Mouse (Mus musculus) kidney, adult 8-10 months (tissue): ENCODE data around the gene Rsbn1l.
A peak's percentile ranks its signal among the peaks of the same experiment; 100 is the strongest.
"Not testable (repeated sequence)": the region's sequence is repeated elsewhere in the genome, so short reads cannot be mapped to it uniquely, and the experiment has no call there.

ENCODE experiments used
- DNase-seq, 2 experiments: peaks; one replicate each; pipeline ENCODE4 v3.0.0; 2022

The Rsbn1l gene

DNA sequence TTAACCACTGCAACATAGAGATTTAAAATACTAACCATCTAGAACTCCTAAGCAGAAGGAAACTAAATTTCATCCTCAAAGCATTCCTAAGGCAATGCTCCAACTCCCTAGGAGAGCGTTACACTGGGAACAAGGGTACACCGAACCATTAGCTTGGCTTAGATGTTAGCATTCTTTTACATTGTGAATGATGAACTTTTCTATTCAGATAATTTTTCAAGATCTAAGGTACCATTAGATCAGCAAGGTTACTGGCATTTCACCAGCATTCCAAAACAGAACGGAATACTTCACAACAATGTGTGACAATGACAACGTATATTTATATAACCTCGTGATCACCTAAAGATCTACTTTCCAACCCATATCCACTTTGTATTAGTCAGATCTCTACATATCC lies 6.1 kb downstream of the Rsbn1l start:
- DNase-seq, result no peak

DNA sequence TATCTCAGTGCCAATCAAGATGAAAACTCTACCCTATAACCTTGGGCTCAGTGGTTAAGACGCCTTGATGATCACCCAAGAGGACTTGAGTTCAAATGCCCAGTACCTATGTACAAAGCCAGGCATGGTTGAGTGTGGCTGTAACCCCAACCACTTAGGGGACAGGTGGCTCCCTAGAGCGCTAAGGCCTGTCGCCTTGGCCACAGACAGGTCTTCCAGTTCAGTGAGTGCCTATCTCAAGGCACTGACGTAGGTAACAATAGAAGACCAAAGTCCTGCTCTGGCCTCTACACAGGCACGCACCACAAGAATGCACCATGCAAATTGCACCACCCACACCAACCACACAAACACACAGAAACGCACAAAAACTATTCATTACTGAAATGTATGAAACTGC lies 9.3 kb downstream of the Rsbn1l start:
- no peak for DNase-seq

DNA sequence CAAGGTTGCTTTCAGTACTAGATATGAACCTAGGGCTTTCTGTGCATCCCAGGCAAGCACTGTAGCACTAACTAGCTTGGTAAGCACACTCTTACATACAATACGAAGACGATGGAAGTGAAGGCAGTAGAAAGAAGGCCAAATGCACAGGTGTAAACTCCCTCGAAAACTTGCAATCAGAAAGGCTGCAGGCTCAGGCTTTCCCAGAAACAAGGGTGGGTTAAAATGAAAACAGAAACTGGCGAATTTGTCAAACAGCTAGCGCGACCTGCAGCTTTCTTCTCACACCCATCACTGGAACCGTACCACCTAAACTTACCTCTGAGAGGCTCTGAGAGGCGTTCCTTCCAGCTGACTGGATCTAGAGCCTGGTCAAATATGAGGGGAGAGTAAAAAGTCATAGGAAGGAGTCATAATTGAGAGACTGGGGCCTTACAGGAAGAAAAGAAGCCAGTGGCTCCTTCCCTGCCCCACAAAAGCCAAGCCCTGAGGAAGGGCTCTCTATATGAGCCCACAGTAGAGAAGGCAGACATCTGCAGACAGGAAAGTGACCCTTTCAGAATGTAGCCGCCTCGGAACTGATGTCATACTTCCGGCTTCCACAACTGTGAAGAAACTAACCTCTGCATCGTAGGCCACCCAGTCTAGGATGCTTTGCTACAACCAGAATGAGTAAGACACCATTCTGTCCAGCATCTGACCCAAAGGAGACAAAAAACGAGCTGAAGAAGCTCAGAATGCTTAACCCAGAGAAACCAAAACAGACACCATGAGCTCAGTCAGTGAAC lies 11.0 kb downstream of the Rsbn1l start:
- DNase-seq, result no peak

DNA sequence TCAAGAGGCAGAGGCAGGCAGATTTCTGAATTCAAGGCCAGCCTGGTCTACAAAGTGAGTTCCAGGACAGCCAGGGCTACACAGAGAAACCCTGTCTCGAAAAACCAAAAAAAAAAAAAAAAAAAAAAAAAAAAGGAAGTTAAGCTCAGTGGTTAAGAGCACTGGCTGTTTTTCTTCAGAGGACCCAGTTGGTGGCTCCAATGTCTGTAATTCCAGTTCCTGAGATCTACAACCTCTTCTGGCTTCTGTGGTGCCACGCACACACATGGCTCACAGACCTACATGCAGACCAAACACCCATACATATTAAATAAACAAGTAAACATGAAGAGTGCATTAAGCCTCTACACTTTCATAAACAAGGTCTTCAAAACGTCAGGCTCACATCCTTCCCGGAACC lies 12.4 kb downstream of the Rsbn1l start:
- not testable (repeated sequence) for DNase-seq

DNA sequence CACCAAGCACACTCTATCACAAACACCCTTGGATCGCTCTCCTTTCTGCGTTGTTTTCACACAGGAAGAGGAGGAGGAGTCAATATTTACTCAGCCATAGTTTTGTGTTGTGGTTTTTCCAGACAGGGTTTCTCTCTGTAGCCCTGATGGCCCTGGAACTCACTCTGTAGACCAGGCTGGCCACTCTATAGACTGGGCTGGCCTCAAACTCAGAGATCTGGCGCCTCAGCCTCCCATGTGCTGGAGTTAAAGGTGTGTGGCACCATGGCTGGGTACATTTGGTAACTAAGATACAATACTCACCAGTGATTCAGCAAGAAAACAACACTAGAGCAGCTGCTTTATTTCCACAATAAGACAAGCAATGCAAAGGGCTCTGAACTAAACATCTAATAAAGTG lies 13.7 kb downstream of the Rsbn1l start:
- DNase-seq, result no peak

DNA sequence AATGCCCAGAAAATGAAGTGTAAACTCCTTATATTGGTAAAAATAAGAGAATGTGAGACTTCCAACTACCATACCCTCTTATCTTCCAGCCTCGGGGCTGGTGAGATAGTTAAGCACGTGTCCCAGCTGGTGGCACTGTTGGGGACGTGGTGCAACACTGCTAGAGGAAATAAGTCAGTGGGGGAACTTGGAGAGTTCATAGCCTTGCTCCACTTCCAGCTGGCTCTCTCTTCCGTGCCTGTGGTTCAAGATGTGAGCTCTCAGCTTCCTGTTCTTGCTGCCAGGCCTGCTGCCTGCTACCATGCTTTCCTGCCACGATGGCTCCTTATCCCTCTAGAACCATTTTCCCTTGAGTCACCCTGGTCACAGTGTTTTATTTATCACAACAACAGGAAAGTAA lies 15.0 kb downstream of the Rsbn1l start:
- no peak for DNase-seq

DNA sequence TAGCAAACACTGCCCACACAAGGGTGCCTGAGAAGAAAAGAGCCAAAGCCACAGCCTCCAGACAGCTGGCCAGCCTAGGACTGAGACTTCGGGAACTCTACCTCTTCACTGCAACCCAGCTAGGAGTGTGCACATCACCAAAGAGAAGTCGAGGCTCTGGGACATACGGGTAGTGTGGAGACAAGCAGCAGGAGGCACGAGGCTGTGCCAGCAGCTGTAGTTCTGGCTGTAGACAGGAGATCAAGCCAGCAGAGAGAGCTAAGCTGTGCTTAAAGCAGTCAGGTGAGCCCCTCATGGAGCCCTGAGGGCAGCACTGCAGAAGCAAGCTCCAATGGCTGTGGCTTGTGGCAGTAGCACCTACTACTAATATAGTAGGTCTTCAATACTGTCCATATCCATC lies 15.5 kb downstream of the Rsbn1l start:
- no peak for DNase-seq

DNA sequence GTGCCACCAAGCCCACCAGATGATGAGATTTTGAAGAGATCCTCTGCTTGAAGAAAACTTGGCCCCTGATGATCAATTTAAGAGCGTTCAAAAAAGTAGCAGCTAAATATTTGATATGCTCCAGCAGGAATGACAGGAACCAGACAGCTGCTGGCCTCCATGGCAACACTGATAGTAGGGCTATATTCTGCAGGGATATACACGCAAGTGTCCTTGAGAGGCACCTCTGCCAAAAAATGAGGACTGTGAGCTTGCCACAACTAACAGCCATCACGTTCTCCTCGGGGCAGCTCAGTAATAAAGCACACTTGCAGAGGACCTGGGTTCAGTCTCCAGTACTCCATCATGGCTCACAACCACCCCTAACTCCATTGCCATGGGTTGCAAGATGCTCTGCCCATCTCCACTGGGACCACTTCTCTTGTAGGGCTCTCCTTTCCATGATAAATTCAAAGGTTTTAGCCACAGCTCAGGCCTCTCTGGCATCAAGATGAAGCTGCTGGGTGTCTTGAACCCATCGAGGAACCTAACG lies 16.1 kb downstream of the Rsbn1l start:
- DNase-seq, result no peak

DNA sequence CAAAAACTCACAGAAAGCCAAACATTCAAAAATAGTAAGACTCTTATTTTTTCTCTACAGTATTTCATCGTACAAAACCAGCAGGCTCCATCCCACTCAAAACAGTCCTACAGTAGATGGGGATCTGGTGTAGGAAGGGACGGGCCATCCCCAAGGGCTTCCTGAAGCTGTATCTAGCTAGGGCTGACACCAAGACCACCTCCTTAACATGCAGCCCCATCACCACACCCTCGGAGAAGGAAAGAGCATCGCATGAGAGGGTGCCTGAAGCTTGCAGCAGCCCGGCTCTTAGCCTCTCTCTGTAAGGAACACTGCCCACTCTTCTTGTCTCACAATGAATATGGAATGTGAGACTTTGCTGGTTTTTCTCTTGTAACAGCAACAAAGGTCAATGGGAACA lies 17.7 kb downstream of the Rsbn1l start:
- DNase-seq, result no peak

DNA sequence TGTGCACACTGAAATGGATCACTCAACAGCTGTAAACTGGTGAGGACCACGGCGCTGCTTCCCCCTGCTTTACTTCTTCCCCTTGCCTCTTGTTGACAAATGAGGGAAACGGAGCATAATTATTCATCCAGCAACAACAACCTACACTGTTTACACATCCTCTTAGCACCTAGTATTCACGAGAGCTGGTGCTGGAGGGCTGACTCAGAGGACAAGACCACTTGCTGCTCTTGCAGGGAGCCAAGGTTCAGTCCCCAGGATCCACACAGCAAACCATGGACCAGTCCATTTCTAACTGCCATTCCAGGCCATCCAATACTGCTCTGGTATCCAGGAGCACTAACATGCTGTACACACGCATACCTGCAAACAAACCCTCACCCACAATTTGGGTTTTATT lies 20.3 kb downstream of the Rsbn1l start:
- DNase-seq, result no peak

DNA sequence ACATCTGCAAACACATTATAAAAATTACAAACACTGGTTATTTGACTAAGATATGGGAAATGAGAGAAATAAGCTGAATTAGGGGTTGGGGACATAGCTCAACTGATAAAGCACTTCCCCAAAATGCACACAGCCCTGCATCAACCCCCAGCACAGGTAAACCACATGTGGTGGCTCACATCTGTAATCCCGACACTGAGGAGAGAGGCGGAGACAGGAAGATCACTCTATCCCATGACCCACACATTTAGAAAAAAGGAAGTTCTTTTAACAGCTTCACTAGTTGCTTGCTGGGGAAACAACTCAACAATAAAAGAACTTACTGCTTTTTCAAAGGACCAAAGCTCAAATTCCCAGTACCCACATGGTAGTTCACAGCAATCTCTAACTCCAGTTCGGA lies 23.6 kb downstream of the Rsbn1l start:
- DNase-seq, result no peak

DNA sequence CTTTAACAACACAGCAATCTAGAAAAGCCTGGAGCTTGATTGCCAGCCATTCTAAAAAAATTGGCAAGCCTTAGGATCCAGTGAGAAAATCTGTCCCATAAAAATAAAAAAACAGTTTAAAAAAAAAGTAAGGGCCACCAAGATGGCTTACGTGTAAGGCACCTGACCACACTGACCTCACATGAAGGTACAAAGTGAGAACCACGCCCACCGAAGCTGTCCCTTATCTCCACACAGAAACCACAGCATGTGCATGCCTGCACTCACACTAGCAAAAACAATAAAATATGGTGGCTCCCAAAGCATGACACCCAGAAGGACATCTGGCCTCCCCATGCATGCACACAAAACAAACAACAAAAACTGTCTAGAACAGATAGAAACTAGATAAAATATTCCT lies 24.9 kb downstream of the Rsbn1l start:
- no peak for DNase-seq

DNA sequence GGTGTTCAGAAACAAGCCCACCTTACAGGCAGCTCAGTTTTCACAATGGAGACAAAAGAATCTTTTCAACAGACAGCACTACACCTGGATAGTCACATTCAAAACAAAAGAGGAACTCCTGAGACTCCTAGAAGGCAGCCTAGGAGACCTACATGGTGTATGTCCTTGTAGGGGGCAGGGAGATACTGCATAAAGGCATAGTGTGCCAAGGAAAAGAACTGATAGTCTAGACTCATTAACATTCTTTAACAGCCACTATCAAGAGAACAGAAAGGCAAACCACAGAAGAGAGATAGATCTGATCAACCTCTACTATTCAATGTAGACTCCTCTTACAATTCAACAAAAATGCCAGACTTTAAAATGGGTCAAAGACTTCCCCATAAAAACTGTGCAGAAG lies 25.8 kb downstream of the Rsbn1l start:
- DNase-seq, result no peak

DNA sequence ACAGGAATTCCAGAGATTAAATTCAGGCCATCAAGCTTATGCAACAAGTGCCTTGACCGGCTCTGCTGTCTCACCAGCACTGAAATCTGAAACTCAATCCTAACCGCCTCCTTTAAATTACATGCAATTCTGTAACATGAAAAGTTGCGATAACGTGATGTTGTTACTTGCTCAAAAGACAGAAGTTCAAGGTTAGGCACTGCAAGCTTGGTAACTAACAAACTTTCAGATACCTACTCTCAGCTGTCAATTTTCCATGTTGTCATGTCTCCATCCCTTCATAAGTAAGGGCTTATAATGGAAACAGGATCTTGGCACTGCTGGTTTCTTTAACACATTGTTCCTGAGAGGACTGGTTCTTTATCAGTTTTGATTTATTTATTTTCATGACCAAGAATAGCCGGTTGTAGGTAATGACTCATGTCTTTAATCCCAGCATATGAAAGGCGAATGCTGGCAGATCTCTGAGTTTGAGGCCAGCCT lies 26.5 kb downstream of the Rsbn1l start:
- DNase-seq, result no peak

DNA sequence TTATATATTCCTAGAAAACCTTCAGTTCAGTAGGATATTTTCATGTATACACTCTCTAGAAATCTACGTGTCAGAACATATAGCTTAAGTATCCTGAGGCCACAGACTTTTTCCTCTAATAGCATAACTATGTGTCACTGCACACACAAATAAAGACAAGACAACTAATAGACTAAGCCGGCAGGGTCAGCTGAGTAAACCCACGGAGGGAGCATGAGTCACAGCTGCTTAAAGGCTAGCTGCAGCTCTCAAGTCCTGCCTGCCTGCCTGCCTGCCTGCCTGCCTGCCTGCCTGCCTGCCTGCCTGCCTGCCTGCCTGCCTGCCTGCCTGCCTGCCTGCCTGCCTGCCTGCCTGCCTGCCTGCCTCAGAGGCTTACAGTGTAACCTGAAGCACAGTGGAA lies 30.7 kb downstream of the Rsbn1l start:
- DNase-seq, result no peak

DNA sequence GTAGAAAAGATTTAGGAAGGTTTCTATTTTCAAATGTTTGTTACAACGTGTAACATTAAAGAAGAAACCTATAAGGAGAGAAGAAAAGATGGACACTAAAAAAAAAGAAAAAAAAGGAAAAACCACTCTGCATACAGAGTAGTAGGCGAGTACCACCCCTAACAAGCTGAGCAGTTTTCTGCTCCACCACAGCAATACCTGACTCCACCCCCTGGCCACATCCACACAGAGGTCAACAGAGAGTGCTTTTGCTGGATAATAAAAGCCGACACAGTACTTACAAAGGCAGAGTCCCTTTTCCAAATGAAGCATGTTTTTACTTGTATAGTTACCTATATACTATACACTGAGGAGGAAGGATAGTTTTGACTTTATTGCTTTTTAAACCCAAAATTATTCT lies 31.6 kb downstream of the Rsbn1l start:
- DNase-seq, result no peak

DNA sequence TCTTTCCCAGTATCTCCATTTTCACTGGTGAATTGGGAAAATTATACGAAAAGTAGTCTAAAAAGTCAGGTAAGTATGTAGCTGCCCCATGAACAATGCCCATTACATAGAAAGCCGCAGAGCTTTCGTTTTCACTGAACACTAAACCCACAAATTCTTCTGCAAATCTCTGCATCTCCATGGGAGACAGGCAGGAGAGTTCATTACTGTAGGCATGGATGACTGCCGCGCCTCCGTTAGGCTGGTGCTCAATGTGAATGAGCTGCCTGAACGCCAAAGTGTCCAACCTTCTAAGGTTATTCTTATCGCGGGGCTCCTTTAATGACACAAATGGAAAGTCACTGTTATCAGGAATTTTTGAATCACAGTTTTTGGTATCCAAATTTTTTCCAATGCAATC lies 36.6 kb downstream of the Rsbn1l start:
- DNase-seq, result no peak

DNA sequence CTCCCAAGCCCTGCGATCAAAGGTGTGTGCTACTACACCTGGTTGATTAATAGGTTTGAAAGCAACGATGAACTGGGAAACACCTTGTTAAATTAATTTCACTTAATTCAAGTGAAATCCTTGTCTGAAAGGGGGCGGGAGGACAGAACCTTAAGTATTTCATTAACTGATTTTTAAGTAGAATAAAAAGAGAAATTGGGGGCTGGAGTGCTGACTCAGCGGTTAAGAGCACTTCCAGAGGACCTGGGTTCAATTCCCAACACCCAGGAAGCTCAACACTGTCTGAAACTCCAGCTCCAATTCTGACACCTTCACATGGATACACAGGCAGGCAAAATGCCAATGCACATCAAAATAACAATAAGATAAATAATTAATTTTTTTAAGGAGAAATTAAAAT lies 37.2 kb downstream of the Rsbn1l start:
- DNase-seq, result no peak

DNA sequence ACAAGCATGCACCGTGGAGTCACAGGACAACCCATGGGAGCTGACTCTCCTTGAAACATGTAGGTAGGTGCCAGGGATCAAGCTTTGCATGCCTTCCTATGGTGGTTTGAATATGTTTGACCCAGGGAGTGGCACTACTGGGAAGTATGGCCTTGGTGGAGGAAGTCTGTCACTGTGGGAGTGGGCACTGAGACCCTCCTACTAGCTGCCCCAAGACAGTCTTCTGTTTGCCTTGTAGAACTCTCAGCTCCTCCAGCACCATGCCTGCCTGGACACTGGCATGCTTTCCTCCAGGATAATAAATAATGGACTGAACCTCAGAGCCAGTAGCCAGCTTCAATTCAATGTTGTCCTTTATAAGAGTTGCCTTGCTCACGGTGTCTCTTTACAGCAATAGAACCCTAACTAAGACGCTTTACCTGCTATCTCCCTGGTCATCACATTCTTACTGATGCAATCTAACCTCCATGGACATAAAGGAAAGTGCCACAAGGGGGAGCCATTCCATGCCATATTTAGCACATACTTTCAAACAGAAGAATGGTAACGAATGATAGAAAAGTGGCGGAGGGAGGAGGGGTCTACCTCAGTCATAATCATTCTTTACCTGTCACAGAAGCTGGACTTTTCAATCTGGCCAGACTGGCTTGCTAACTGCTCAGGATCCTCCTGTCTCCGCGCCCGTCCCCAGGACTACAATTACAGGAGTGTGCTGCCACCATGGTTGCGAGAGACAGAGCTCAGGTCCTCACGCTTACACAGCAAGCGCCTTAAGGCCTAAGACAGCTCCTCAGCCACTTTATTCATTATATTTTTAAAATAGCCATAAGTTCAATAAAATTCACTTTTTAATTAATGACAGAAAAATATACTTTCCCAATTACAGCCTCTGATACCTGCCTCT lies 42.6 kb downstream of the Rsbn1l start:
- DNase-seq, result peak; percentile 59 to 84

DNA sequence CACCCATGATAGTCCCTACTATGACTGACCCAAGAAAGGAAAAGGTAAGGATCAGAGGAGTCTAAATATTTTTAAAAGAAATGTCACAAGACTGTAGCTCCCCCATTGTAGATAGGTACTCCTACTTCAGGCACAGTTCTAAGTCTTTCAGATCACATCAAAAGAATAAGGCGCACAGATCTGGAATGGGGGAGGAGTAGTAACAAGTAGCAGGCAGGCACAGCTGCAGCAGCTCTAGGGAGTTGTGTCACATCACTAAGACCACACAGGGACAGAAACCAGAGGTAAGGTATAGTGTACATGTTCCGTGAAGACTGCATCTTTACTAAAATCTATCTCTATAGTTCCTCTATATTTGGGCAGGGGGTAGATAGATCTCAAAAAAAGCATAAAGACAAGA lies 44.5 kb downstream of the Rsbn1l start:
- DNase-seq, result no peak

DNA sequence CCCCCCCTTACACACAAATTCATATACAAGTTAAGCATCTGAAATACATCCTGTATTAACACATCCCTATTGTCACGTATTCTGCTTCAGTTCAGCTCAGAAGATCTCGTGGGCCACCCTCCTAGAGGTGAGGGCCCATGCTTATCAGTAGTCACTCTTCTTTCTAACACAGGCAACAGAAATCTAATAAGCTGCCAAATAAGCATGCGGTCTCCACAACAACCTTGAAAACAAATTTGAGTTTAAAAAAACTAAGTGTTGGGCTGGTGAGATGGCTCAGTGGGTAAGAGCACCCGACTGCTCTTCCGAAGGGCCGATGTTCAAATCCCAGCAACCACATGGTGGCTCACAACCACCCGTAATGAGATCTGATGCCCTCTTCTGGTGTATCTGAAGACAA lies 50.0 kb downstream of the Rsbn1l start:
- no peak for DNase-seq

DNA sequence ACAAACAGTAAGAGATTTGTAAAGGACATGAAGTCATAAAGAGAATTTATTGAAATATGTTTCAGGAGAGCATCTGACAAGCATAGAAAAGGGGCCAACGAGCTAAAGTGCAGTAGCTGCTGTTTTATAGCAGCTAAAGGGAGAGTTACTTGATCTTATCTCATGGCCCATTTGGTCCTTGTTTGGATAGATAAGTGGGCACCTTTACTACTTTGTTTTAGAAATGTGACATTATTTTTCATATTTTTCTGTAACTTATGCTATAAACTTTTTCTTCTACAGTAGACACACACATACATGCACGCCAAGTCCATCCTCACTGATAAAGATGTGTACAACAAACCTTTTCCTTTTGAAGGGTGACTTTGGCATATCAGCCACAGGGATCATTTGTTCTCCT lies 50.8 kb downstream of the Rsbn1l start:
- DNase-seq, result no peak

DNA sequence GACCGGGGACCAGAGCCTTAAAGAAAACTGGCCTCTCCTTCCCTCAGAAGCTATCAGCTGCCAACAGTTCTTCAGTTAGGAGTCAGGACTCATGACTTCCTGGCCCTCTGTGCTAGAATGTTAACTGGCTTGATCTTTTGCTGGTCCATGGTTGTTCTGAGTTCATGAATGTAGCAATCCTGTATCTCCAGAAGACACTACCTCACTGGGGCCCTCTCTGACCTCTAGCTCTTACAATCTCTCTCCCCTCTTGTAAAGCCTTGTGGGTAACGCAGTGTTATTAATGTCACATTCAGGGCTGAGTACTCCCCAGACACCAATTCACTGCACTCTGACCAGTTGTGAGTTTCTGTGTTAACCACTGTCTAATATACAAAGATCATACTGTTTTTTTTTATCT lies 51.6 kb downstream of the Rsbn1l start:
- no peak for DNase-seq
